Mouse (Mus musculus): ENCODE results near the gene Ube2l3.

GRCm38 (mm10) chr16:17117309-17117799 is 85.1 kb downstream of the Ube2l3 start:
- TF ChIP-seq CTCF (IDR thresholded peaks at IDR 0.05; ENCODE audit: control insufficient read depth, insufficient read depth, low read length): no peak
- TF ChIP-seq POLR2A (IDR thresholded peaks at IDR 0.05; ENCODE audit: borderline replicate concordance, control insufficient read depth, low read depth, low read length): no peak

Data from bone marrow, adult 2 months (tissue).